Mouse (Mus musculus) adrenal gland, adult 8-10 months (tissue): ENCODE measurements around the gene Cd1d1. TPM values are rescaled to one million over a fixed set of nuclear protein-coding genes. Genes with fewer than 3 reads are reported as not detected.
"Not testable (repeated sequence)": the region's sequence is repeated elsewhere in the genome, so short reads cannot be mapped to it uniquely, and the experiment has no call there.

Experiments
- DNase-seq: peaks from one replicate; pipeline ENCODE4 v3.0.0; 2022
- total RNA-seq, 4 experiments: library from RNA; stranded (reverse); gene quantifications; 2 replicates each; pipeline ENCODE4 v1.2.4; 2022

The Cd1d1 gene
- 100 to 1,000 TPM in 2 of 4 experiments, 10 to 100 TPM in 2; 30.0 to 343 (median 174) TPM for total RNA-seq

DNA sequence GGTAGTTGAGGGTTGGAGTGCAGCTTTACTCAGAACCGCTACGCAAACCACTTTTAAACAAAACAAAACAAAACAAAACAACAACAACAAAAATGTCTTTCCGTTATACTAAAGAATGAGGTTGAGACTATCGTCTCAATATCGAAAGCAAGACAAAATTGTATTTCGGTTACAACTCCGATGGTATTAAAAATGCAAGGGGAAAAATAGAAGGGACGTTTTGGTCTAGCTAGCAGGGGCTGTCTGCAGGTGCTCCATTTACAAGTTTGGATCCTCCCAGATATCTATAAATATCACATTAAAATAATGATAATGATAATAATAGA is at the start of gene Cd1d1:
TSS of gene Cd1d1 (minus strand) at position 27 of the 326 bp plus-strand sequence.
- DNase-seq: no peak

DNA sequence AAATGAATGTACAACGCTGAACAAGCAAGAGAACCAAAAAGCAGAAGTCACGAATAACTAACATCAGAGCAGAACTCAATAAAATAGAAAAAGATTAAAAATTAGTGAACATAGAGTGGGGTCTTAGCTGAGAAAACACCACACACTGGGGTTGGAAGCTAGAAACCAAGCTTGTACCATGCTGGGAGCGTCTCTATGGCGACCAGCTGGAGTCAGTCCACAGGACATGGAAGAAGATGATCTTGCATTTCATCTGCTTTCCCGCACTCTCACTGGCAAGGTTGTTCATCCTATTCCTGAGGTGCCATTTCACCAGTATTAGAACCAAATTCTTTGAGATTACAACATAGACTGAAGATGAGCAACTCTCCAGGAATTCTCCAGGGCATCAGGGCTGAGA is 48.6 kb upstream of the Cd1d1 start:
- no peak for DNase-seq

DNA sequence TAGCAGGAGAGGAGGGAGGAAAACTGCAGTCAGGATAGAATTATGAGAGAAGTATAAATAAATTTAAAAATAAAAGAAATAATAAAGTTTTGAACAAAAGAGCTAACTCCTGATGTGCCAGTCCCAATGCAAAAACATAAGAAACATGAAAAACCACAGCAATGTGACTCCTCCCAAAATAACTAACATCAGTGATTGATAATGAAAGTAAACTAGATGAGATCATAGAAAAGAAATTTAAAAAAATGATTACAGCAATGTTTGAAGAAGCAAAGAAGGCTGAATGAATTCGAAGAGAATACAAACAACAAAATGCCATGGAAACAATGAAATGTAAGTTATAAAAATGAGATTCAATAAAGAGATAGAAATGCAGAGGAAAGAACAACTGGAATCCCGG is 42.5 kb upstream of the Cd1d1 start:
- DNase-seq: no peak

DNA sequence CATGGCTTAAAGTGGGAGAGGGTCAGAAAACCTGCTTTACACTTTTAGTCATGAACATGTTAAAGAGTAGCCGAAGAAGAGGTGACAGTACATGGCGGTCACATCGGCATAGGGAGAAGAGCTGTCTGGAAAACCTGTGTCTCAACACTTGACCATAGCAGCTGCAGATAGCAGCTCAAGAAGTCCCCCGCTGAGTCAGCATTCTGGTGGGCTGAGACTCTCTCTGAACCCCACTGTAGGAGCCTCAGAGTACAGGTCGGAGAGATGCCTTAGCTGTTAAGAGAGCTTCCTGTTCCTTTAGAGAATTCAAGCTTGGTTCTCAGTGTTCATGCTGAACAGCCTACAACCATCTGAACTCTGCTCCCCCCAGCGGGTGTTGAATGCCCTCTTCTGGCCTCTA is 39.3 kb upstream of the Cd1d1 start:
- DNase-seq: no peak

GRCm38 (mm10) chr3:87034061-87034460 is 34.8 kb upstream of the Cd1d1 start:
- no peak for DNase-seq

GRCm38 (mm10) chr3:87033357-87033756 is 34.1 kb upstream of the Cd1d1 start:
- peak; percentile 49 for DNase-seq

GRCm38 (mm10) chr3:87030855-87031254 is 31.6 kb upstream of the Cd1d1 start:
- peak; percentile 29 for DNase-seq

DNA sequence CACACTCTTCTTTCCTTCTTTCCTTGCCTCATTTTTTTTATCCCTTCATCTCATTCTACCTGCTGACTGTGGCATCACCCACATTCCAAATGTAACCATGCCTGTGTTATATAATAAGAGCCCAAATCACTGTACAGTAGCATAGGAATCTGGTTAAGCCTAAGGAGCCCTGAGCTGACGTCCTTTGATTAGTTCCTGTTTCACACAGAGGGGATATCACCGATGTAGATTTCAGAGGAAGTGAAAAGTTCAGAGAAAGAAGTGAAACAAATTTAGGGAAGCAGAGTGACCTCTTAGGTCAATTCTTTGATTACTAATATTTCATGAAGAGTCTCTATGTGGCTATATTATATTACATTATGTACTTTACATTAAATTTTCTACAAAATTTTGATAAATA is 18.5 kb upstream of the Cd1d1 start:
- no peak for DNase-seq

DNA sequence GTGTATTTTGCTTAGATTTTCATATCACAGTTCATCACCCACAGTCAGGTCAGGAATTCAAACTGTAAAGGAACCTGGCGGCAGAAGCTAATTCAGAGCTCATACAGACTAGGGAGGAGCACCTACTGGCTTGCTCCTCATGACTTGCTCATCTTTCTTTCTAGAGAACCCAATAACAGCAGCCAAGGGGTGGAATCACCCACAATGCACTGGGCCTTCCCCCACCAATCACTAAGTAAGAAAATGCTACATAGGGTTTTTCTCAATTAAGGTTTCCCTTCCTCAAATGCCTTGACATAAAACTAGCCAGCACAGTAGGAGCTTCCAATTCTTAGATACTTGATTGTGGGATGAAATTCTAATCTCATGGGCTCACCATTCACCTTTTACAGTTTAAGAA is 17.8 kb upstream of the Cd1d1 start:
- DNase-seq: no peak

GRCm38 (mm10) chr3:87015931-87016330 is 16.7 kb upstream of the Cd1d1 start:
- DNase-seq: no peak

GRCm38 (mm10) chr3:87012406-87012805 is 13.2 kb upstream of the Cd1d1 start:
- DNase-seq: not testable (repeated sequence)

DNA sequence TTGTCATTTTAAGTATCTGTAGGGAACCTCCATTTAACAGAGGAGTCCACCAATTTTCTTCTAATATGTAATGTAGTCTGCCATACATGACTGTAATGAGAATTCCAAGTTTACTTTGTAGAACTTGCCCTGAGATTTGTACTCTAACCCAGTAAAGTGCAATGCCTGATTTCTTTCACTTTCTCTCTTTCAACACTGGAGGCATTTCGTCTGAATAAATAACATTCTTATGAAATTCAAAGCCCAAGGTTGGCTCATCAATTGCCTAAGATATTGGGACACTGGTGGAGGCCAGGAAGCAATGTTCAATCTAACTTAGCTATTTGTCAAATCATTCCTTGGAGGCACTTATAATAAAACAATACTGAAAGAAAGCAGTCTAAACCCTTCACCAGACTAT is 9.0 kb upstream of the Cd1d1 start:
- not testable (repeated sequence) for DNase-seq

- DNase-seq: peak; percentile 37
These were observed 1.4 kb upstream of the Cd1d1 start for GRCm38 (mm10) chr3:87000676-87001075.

- no peak for DNase-seq
These were observed 810 bp upstream of the Cd1d1 start for GRCm38 (mm10) chr3:87000051-87000450.

DNA sequence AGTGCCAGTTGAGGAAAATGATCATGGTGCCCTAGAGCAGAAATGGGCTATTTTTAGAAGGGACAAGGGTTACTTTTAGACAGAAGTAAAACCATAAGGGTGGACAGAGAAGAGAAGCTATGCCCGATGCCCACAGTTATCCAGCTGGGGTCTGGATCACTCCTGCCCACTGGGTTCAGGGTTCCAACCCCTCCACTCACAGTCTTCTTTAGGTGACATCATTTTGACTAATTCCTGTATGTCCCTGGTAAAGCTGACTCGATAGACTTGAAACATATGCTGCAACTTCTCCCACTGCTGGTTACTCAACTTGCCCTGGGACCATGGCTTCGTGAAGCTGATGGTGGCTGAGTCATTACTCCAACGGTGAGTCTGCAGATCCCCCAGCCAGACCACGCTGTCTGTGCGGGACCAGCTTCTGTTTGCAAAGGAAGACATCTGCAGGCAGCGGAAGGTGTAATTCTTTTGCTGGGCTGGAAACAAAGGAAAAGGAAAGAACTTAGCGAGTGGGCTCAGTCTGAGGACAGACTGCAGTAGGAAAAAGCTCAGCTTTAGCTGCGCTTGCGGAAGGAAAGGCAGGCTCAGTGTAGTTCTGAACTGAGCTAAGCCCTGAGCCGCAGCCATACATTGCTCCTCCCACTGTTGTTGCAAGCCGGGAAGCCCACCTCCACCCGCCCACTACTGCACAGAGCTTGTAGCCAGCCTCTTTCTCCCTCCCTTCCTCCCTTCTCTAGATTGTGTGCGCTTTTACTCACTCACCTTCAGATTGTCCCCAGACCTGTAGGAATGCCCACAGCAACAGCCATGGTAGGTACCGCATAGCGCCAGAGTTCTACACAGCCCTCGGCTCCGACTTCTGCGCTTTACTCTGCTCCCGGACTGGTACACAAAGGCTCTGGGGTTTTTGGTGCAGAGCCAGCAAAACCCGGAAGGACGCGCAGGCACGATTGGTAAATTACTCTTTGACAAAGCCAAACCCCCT is 517 bp downstream of the Cd1d1 start:
- DNase-seq: peak; percentile 73

DNA sequence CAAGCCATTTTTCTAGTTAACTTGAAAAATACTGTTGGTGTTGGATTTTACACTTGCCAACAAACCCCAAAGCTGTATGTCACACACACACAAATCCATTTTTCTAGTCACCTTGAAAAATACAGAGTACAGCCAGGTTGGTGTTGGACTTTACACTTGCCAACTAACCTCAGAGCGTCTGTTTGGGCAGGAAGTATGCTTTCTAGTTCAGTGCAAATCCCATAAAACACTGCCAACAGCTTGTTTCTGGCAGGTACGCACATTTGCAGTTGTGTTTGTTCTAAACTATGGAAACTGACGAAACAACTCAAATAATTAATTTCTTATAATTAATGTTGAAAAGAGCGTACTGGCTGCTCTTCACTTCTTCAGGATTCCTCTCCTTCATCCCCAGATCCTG is 3.1 kb downstream of the Cd1d1 start:
- DNase-seq: no peak

GRCm38 (mm10) chr3:86995381-86995780 is 3.9 kb downstream of the Cd1d1 start:
- no peak for DNase-seq

DNA sequence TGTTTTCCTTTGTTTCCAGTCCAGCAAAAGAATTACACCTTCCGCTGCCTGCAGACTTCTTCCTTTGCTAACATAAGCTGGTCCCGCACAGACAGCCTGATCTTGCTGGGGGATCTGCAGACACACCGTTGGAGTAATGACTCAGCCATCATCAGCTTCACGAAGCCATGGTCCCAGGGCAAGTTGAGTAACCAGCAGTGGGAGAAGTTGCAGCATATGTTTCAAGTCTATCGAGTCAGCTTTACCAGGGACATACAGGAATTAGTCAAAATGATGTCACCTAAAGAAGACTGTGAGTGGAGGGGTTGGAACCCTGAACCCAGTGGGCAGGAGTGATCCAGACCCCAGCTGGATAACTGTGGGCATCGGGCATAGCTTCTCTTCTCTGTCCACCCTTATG is 12.3 kb downstream of the Cd1d1 start:
- DNase-seq: not testable (repeated sequence)

DNA sequence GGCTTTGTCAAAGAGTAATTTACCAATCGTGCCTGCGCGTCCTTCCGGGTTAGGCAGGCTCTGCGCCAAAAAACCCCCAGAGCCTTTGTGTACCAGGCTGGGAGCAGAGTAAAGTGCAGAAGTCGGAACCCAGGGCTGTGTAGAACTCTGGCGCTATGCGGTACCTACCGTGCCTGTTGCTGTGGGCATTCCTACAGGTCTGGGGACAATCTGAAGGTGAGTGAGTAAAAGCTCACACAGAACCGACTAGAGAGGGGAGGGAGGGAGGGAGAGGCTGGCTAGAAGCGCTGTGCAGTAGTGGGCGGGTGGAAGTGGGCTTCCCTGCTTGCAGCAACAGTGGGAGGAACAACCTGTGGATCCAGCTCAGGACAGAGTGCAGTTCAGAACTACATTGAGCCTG is 12.8 kb downstream of the Cd1d1 start:
- no peak for DNase-seq

DNA sequence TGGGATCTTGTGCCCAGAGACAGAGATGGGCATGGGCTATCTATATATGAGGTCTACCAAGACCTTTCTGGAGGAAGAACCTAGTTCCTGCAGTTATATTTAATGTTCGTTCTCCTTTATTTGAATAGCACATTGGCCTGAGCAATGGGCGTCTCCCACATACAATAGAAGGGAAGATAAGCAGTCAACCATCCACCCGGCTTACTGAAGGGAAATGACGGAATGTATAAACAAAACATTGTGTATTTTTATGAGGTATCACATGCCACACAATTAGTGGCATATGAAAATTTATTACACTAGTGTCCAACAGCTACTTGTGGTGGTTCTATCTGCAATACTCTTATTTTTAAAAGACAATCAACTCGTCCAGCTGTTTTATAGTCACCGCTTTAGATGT is 15.9 kb downstream of the Cd1d1 start:
- DNase-seq: no peak

GRCm38 (mm10) chr3:86976546-86976945 is 22.7 kb downstream of the Cd1d1 start:
- DNase-seq: no peak

DNA sequence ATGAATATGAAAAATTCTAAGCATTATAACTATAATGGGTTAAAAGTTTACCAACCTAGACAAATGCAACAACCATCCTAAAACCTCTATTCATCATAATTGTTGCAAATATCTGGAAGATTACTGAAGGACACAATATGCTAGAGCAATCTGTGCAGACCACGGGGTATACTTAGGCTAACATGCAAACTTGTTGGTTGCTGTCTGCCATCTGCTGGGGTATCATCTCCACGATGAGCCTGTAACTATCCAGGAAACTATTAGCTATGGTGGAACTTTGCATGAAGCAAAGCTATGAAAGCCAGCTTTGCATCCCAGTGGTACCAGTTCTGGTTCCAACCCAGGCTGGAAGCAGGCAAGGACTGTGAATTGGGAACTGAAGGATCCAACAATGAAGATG is 24.1 kb downstream of the Cd1d1 start:
- DNase-seq: no peak

DNA sequence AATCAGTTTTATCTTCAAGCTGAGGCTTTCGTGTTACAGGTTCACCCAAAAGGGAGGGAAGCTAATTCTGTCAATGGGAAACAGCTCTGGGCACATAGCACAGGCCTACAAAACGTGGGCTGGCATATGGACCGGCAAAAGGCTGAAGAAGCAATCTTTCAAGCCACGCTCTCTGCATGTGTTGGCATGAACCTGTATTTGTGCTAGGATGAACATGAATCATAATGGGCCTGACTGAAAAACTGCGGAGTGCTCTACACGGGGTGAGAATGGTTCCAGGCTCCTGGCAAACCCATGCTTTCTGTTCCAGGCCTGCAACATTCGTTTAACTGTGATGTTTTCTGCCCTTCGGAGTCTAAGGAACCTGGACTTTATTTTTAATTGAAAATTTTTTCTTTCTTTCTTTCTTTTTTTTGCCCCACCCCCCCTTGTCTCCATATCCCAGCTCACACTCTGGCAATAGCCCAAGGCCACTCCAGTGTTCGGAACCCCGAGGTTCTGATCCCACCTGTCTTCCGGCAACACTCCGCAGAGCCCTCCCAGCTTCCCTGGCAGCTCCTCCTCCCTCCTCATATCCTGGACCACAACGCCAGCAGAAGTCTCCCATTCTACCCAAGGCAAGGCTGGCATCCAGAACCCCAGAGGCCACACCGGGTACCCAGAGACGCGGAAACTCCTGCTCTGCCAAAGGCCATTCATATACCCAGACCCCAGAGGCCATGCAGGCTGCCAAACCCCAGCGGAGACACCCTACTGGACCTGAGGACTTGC is 36.4 kb downstream of the Cd1d1 start:
- DNase-seq: no peak

DNA sequence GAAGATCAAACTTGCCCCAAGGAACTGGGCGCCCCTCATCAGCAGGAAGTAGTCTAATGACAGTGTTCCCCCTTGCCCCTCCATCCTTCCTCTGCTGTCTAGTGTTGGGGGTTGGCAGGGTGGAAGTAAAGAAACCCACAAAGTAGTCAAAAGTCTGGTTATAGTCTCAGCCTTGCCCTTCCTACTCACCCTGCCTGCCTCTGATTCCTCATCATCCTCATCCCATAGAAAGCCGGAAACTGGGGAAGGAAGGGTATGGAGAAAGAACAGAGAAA is 37.9 kb downstream of the Cd1d1 start:
- no peak for DNase-seq
